Mouse (Mus musculus) inflammation-experienced regulatory T-cells, adult 6 months (primary cell): Measurements from ENCODE around the gene Ghsr. TPM values are rescaled to one million over a fixed set of nuclear protein-coding genes. Genes with fewer than 3 reads are reported as not detected.
"Not testable (repeated sequence)": the region's sequence is repeated elsewhere in the genome, so short reads cannot be mapped to it uniquely, and the experiment has no call there.

Experiments used
- ATAC-seq: one replicate; pipeline ENCODE4 v1.8.0; 2017
- polyA plus RNA-seq, 3 experiments: library from polyadenylated mRNA; unstranded; fragments of 100-300 nt; shearing (Covaris generic); gene quantifications; one replicate each; pipeline ENCODE4 v1.2.1; 2017

The Ghsr gene
- polyA plus RNA-seq: not detected

DNA sequence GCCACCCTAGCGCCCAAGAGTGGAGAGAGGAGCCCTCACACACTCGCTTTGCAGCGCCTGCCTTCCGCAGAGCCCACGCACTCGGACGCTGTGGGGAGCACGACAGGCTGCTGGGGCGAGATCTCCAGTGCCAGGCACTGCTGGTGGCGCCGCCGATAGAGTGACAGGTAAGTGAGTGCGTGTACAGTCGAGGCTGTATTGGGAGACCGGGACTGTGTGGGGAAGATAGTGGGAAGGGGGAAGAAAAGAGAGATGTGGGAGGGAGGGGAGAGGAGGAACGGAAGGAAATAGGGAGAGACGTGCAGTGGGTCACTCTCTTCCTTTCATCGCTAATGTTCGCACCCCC lies at the start of gene Ghsr:
Ghsr (plus strand) TSS at position 76 of the 346 bp plus-strand sequence.
- no peak for ATAC-seq

GRCm38 (mm10) chr3:27322591-27322990 lies 48.6 kb upstream of the Ghsr start:
- ATAC-seq: peak; percentile 59

DNA sequence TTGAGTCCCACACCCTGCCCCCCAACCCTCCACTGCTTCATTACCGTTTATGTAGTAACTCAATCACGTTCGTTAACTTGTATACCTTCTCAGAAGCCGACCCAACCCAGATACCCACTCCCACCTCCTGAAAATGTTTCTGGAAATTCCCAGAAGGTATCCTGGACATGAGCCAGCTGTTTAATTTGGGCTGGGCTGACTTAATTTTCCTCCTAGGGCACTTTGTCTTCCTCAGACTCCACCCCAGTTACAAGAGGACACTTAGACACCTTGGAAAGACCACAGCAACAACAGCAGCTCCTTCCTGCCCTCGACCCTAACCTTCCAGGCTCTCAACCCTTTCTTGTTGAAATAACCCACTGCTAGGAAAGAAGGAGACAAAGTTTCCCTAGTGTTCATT lies 47.6 kb upstream of the Ghsr start:
- ATAC-seq: no peak

GRCm38 (mm10) chr3:27326633-27327191 lies 44.4 kb upstream of the Ghsr start:
- peak; percentile 14 for ATAC-seq

GRCm38 (mm10) chr3:27330706-27331105 lies 40.4 kb upstream of the Ghsr start:
- ATAC-seq: peak; percentile 69

DNA sequence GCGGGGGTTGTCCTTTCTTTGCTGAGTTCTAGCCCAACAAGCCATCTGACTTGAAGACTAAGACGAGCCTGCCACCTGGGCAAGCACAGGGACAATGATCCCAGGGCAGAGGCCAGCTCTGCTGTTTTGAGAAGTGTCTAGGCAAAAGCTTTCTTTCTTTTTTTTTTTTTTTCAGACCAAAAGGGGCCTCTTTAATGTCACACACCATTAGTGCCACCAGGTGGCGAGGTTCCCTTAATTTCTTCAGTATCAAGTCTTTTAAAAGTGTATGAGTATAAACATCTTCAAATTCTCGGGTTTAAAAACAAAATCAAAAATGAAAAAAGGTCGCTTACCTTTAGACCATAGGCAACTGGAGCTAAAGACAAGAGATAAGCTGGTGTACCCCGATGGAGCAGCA lies 32.7 kb upstream of the Ghsr start:
- peak; percentile 86 for ATAC-seq

DNA sequence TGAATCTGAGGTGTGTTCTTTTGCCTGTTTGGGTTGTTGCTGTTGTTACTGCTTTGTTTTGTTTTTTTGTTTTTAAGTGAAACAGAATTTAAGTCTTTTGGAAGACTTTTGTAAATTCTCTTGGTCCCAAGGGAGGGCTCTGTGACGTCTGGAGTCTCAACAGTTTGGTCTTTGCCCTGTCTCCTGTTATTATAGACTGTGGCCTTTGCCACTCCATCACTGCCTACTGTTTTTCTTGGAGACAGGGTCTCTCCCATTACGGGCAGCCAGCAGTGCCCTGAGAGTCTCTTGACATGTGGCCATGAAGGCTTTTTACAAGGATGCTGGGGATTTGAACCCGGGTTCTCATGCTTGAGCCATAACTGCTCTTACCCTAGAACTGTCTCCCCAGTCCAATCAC lies 32.3 kb upstream of the Ghsr start:
- no peak for ATAC-seq

DNA sequence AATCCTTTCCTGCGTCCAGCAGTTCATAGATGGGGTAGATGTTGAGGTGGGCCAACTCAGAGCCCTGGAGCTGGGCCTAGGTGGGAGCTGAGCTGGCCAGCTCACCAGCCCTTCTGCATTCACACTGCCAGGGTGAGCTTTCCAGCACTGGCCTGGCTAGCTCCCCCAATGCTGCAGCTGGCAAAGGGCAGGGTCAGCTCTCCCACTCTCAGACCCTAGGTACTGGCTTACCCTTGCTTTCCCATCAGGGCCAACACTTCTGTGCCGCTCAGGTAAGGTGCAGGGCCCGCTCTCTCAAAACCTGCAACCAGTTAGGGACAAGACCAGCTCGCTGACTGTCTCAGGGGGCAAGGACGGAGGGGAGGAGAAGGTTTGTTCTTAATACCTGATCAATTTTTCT lies 30.4 kb upstream of the Ghsr start:
- no peak for ATAC-seq

DNA sequence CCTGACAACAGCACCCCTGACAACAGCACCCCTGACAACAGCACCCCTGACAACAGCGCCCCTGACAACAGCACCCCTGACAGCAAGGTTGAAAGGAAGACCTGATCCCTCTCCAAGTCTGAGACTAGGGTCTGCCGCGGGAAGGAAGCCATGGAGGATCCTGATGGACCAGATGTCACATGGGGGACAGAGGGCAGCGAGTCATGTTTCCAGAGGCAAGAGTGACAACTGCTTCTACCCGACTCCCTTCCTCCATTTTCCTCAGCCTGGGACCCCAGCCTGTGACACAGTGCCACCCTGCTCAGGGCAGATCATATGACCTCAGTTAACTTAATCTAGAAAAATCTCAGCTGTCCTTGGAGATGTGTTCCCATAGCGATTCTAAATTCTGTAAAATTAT lies 28.7 kb upstream of the Ghsr start:
- no peak for ATAC-seq

DNA sequence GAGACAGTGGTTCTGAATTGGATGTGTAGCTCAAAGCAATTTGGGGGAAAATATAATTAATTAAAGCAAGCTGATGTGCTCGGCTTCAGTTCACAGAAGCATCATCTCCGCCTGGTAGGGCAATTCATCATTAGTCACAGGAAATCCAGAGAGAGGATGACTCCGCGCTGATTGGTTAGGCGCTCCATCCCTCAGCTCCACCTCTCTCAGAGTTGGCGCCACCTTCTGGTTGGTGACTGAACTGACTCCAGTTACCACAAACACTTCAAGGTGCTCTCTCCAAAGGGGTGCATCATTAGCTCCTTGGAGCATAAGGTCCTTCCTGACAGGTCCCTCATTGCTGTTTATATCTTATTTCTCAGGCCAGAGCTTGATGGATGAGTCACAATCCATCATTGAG lies 25.6 kb upstream of the Ghsr start:
- peak; percentile 99 for ATAC-seq

DNA sequence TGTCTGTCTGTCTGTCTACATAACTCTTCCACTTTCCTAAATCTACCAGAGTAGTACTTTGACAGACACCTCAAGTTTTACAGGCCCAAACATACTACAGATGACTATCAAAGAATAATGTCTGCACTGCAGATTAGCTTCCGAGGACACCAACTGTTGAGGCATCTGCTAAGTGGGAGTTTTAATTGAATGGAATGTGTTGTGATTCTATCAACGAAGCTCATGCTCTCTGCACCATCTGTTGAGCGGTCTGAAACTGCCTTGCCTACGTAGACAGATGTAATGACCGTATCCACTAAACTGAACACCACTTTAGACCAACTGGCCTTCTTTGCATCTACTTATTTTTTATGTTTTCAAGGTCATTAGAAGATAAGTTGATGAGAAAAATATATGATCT lies 22.7 kb upstream of the Ghsr start:
- ATAC-seq: no peak

DNA sequence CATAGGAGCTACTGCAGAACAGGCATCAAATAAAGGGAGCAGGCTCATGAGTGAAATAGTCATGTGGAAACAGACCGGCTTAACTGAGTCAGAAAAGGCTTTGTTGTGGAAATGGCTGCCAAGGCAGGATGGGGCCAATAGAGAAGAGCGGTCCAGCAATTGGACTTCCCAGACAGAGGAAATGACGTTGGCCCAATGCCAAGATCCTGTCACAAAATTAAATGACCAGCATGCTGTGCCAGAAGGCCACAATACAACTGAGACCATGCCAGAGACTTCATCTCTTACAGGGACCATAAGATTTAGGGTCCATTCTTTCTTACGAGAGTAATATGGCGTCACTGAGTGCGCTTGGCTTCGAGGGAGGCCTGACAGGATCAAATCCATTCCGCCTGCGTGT lies 20.0 kb upstream of the Ghsr start:
- no peak for ATAC-seq

DNA sequence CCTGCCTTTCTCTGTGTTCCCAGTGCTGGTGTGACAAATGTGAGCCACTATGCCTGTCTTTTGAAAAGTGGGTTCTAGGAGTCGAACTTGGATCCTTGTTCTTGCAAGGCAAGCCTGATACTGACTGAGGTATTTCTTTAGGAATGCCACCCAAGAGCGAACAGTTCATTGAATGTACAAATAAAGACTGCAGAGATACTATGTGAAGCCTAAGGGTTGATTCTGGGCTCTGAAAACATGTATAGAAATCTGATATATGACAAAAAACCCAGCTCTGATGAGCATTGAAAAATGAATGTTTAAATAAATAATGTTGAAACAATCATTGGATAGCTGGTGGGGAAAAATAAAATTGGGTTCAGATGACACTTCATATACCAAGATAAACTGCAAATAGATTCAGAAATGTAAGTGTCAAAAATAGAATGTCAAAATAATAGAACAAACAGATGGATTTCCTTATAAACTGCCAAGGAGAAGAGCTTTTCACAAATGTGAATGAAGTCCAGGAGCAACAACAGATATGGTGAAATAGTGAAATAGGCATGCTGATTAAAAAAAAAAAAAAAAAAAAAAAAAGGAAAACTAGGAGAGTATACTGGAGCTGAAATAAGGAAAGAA lies 11.9 kb upstream of the Ghsr start:
- ATAC-seq: no peak

- no peak for ATAC-seq
Measured at GRCm38 (mm10) chr3:27370125-27370524, 1.0 kb upstream of the Ghsr start.

DNA sequence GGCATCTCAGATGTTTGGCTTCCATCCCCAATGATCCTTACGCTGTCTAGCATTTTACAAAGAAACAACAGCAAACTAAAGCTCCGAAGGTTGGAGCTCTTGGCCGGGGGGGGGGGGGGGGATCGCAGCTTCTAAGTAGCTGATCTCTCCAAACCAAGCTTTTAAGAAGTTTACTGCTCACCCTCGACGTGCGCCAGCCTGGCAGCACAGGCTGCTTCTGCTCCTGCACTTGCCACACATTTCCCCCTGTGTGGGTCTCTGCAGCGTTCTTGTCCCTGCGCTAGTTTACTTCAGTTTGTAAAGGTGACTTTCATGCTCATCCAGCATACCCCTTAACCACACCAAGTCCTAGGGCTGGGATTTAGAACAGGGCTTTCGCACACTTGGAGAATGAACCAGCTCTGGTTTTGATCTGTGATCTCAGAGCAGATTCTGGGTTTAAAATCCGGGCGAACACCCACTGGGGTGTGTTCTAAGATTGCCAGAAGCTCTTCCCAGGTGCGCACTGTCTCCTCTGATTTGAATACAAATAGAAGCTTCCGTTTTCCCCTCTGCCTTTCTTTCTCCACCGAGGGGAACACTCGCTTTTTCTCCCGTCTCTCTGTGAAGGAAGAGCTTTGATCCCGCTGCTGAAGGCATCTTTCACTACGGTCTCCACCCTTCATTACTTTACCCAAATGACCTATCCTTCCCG lies 422 bp upstream of the Ghsr start:
- no peak for ATAC-seq

DNA sequence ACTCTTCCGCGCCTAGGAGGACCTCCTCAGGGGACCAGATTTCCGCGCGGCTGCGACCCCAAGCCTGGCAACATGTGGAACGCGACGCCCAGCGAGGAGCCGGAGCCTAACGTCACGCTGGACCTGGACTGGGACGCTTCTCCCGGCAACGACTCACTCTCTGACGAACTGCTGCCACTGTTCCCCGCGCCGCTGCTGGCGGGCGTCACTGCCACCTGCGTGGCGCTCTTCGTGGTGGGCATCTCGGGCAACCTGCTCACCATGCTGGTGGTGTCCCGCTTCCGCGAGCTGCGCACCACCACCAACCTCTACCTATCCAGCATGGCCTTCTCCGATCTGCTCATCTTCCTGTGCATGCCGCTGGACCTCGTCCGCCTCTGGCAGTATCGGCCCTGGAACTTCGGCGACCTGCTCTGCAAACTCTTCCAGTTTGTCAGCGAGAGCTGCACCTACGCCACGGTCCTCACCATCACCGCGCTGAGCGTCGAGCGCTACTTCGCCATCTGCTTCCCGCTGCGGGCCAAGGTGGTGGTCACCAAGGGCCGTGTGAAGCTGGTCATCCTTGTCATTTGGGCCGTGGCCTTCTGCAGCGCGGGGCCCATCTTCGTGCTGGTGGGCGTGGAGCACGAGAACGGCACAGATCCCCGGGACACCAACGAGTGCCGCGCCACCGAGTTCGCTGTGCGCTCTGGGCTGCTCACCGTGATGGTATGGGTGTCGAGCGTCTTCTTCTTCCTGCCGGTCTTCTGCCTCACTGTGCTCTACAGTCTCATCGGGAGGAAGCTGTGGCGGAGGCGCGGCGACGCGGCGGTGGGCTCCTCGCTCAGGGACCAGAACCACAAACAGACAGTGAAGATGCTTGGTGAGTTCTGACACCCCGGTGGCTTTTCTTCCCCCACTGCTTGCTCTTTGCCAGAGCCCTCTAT lies 837 bp downstream of the Ghsr start:
- no peak for ATAC-seq

- ATAC-seq: no peak
Measured at GRCm38 (mm10) chr3:27374396-27374795, 3.2 kb downstream of the Ghsr start.

GRCm38 (mm10) chr3:27377935-27378334 lies 6.8 kb downstream of the Ghsr start:
- ATAC-seq: no peak

- ATAC-seq: no peak
Measured at GRCm38 (mm10) chr3:27384836-27385235, 13.7 kb downstream of the Ghsr start.

DNA sequence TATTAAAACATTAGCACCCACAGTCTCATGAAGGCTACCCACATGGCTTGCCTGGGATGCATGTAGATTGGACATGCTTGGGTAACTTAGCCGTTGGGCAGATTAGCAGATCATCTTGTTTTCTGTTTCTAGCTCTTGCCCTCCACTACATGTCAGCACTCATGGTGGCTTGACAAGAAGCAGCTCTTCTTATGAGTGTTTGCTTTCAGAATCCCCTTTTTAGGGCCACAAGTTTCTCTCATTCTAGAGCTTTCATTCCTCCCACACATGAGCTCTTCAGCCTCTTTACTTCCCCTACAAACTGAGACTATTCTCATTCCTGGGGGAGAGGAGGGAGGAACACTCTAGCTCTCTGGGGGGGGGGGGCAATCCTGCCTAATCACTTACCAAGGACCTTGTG lies 18.8 kb downstream of the Ghsr start:
- ATAC-seq: no peak

DNA sequence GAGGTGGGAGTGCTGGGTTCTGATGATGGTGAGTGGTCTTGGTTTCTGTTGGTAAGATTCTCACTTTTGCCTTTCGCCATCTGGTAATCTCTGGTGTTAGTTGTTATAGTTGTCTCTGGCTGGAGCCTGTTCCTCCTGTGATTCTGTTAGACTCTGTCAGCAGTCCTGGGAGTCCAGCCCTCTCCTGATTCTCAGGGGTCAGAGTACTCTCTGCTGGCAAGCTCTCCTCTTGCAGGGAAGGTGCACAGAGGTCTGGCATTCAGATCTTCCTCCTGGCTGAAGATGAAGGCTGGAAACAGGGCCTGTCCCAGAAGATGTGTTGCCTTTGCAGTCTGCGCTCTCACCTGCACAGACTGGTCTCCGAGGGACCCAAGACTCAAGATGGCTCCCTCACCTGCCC lies 29.8 kb downstream of the Ghsr start:
- ATAC-seq: not testable (repeated sequence)

- ATAC-seq: no peak
Measured at GRCm38 (mm10) chr3:27406440-27406839, 35.3 kb downstream of the Ghsr start.

- ATAC-seq: no peak
Measured at GRCm38 (mm10) chr3:27408564-27408963, 37.4 kb downstream of the Ghsr start.
